Mouse (Mus musculus) neural tube, embryonic 15.5 days (tissue): ENCODE data around the gene Pde8a. TPM values are rescaled to one million over a fixed set of nuclear protein-coding genes. Genes with fewer than 3 reads are reported as not detected.

ENCODE experiments used
- ATAC-seq: fragments of 200-750 bp; cut with Nextera tagmentation; 2 replicates; pipeline ENCODE4 v1.8.0; 2017; ENCODE audit warnings: mild to moderate bottlenecking, moderate TSS enrichment, moderate library complexity; ENCODE audit not compliant: low FRiP score
- H3K27ac ChIP-seq: fragments of 300-500 bp; sonication (generic); replicated peaks from 2 replicates; pipeline ENCODE4 v1.5.1; 2015; ENCODE audit warnings: mild to moderate bottlenecking, inconsistent platforms
- H3K27me3 ChIP-seq: fragments of 300-500 bp; sonication (generic); replicated peaks from 2 replicates; pipeline ENCODE4 v1.6.1; 2015; ENCODE audit warnings: inconsistent platforms
- H3K36me3 ChIP-seq: fragments of 300-500 bp; sonication (generic); 2 replicates; pipeline ENCODE4 v1.6.1; 2015; ENCODE audit warnings: inconsistent platforms
- H3K4me1 ChIP-seq: fragments of 300-500 bp; sonication (generic); 2 replicates; pipeline ENCODE4 v1.6.1; 2015; ENCODE audit warnings: inconsistent platforms
- H3K4me2 ChIP-seq: fragments of 300-500 bp; sonication (generic); 2 replicates; pipeline ENCODE4 v1.6.1; 2015; ENCODE audit warnings: inconsistent platforms, mild to moderate bottlenecking, moderate library complexity
- H3K4me3 ChIP-seq: fragments of 300-500 bp; sonication (generic); replicated peaks from 2 replicates; pipeline ENCODE4 v1.5.1; 2015; ENCODE audit warnings: mild to moderate bottlenecking, inconsistent platforms
- H3K9ac ChIP-seq: fragments of 300-500 bp; sonication (generic); replicated peaks from 2 replicates; pipeline ENCODE4 v1.6.1; 2015; ENCODE audit warnings: mild to moderate bottlenecking, inconsistent platforms
- H3K9me3 ChIP-seq: fragments of 300-500 bp; sonication (generic); replicated peaks from 2 replicates; pipeline ENCODE4 v1.6.1; 2016; ENCODE audit warnings: inconsistent platforms
- WGBS: fragments of 180-500 bp; shearing (Covaris S2); methylation state at CpG from one replicate; pipeline ENCODE4 v1.1.7; 2015; ENCODE audit warnings: mixed read lengths; 5-methylcytosine and 5-hydroxymethylcytosine counted together
- polyA plus RNA-seq: library from polyadenylated mRNA; unstranded; fragments of >200 nt; fragmentation: Nextera tagmentation; extraction: Ambion mirVana; gene quantifications from 2 replicates; pipeline ENCODE4 v1.2.1, GENCODE M21; 2015

The Pde8a gene
- polyA plus RNA-seq, 1 experiment from 2014 or later = 2.5 TPM

- no peak for ATAC-seq
- Histone ChIP-seq H3K27ac (no peak overlapping the region), H3K36me3 (no peaks in the 10 kb centered on the region), H3K9ac (no peak overlapping the region), H3K4me3 (no peak overlapping the region), H3K9me3 (no peaks in the 10 kb centered on the region), H3K4me1 (no peaks in the 10 kb centered on the region), H3K4me2 (no peak overlapping the region), H3K27me3 (no peaks in the 10 kb centered on the region)
- 68% methylated on average over 8 of the region's 8 CpGs for WGBS
Observed at GRCm38 (mm10) chr7:81286946-81287345, 73.5 kb downstream of the Pde8a start.

GRCm38 (mm10) chr7:81295169-81295568 is 81.8 kb downstream of the Pde8a start:
- Histone ChIP-seq H3K27me3 (no peaks in the 10 kb centered on the region), H3K36me3 (no peaks in the 10 kb centered on the region), H3K4me2 (no peak overlapping the region), H3K4me1 (no peaks in the 10 kb centered on the region), H3K9me3 (no peaks in the 10 kb centered on the region), H3K27ac (no peak overlapping the region), H3K9ac (no peak overlapping the region), H3K4me3 (no peak overlapping the region)
- 91% methylated on average over 2 of the region's 2 CpGs for WGBS
- ATAC-seq = no peak

- Histone ChIP-seq H3K27me3 (no peaks in the 10 kb centered on the region), H3K9me3 (no peaks in the 10 kb centered on the region), H3K36me3 (no peaks in the 10 kb centered on the region), H3K4me1 (0 out of 2 replicates have a peak, but pooled peaks cover 7% of the 10 kb centered on the region), H3K4me2 (no peak overlapping the region), H3K9ac (no peak overlapping the region), H3K4me3 (no peak overlapping the region), H3K27ac (no peak overlapping the region)
- WGBS = 41% methylated on average over 6 of the region's 6 CpGs
- no peak for ATAC-seq
Observed at GRCm38 (mm10) chr7:81298206-81298605, 84.8 kb downstream of the Pde8a start.

GRCm38 (mm10) chr7:81301323-81301722 is 87.9 kb downstream of the Pde8a start:
- H3K4me1 ChIP-seq = 0 out of 2 replicates have a peak, but pooled peaks cover 7% of the 10 kb centered on the region
- 46% methylated on average over 7 of the region's 7 CpGs for WGBS
- no peak overlapping the region for H3K4me3 ChIP-seq
- no peak overlapping the region for H3K9ac ChIP-seq
- ATAC-seq = no peak
- no peaks in the 10 kb centered on the region for H3K9me3 ChIP-seq
- no peak overlapping the region for H3K27ac ChIP-seq
- no peaks in the 10 kb centered on the region for H3K36me3 ChIP-seq
- no peak overlapping the region for H3K4me2 ChIP-seq
- H3K27me3 ChIP-seq = no peaks in the 10 kb centered on the region

GRCm38 (mm10) chr7:81303682-81304081 is 90.3 kb downstream of the Pde8a start:
- Histone ChIP-seq H3K27ac (no peak overlapping the region), H3K9ac (no peak overlapping the region), H3K27me3 (no peaks in the 10 kb centered on the region), H3K4me3 (no peak overlapping the region), H3K4me2 (no peak overlapping the region), H3K9me3 (no peaks in the 10 kb centered on the region), H3K36me3 (no peaks in the 10 kb centered on the region), H3K4me1 (0 out of 2 replicates have a peak, but pooled peaks cover 7% of the 10 kb centered on the region)
- ATAC-seq = no peak
- WGBS = 98% methylated on average over 2 of the region's 2 CpGs

GRCm38 (mm10) chr7:81304100-81304499 is 90.7 kb downstream of the Pde8a start:
- WGBS = 80% methylated on average over 5 of the region's 5 CpGs
- H3K27me3 ChIP-seq = no peaks in the 10 kb centered on the region

GRCm38 (mm10) chr7:81304675-81305074 is 91.3 kb downstream of the Pde8a start:
- Histone ChIP-seq H3K27me3 (no peaks in the 10 kb centered on the region), H3K9ac (no peak overlapping the region), H3K4me3 (no peak overlapping the region), H3K4me2 (no peak overlapping the region), H3K9me3 (no peaks in the 10 kb centered on the region), H3K4me1 (0 out of 2 replicates have a peak, but pooled peaks cover 7% of the 10 kb centered on the region), H3K36me3 (no peaks in the 10 kb centered on the region), H3K27ac (no peak overlapping the region)
- no peak for ATAC-seq
- 82% methylated on average over 5 of the region's 5 CpGs for WGBS

More at GRCm38 (mm10) chr7:81304100-81304499, 90.7 kb downstream of the Pde8a start:
- no peak overlapping the region for H3K9ac ChIP-seq
- no peak for ATAC-seq
- no peak overlapping the region for H3K4me2 ChIP-seq
- H3K36me3 ChIP-seq = no peaks in the 10 kb centered on the region
- no peaks in the 10 kb centered on the region for H3K9me3 ChIP-seq
- no peak overlapping the region for H3K4me3 ChIP-seq
- H3K4me1 ChIP-seq = 0 out of 2 replicates have a peak, but pooled peaks cover 7% of the 10 kb centered on the region
- H3K27ac ChIP-seq = no peak overlapping the region

GRCm38 (mm10) chr7:81307735-81308134 is 94.3 kb downstream of the Pde8a start:
- H3K4me2 ChIP-seq = no peak overlapping the region
- H3K9me3 ChIP-seq = no peaks in the 10 kb centered on the region
- no peak overlapping the region for H3K27ac ChIP-seq
- H3K4me3 ChIP-seq = no peak overlapping the region
- H3K9ac ChIP-seq = no peak overlapping the region
- no peaks in the 10 kb centered on the region for H3K4me1 ChIP-seq
- WGBS = 59% methylated on average over 8 of the region's 8 CpGs
- no peaks in the 10 kb centered on the region for H3K36me3 ChIP-seq
- no peak for ATAC-seq
- no peaks in the 10 kb centered on the region for H3K27me3 ChIP-seq

GRCm38 (mm10) chr7:81309247-81309646 is 95.9 kb downstream of the Pde8a start:
- no peak overlapping the region for H3K4me2 ChIP-seq
- H3K4me3 ChIP-seq = no peak overlapping the region
- no peak for ATAC-seq
- H3K9me3 ChIP-seq = no peaks in the 10 kb centered on the region
- no peaks in the 10 kb centered on the region for H3K4me1 ChIP-seq
- H3K27me3 ChIP-seq = no peaks in the 10 kb centered on the region
- no peaks in the 10 kb centered on the region for H3K36me3 ChIP-seq
- no peak overlapping the region for H3K9ac ChIP-seq
- no peak overlapping the region for H3K27ac ChIP-seq
- WGBS = 97% methylated on average over 6 of the region's 6 CpGs

- Histone ChIP-seq H3K4me2 (no peak overlapping the region), H3K9me3 (no peaks in the 10 kb centered on the region), H3K4me1 (no peaks in the 10 kb centered on the region), H3K4me3 (no peak overlapping the region), H3K27me3 (no peaks in the 10 kb centered on the region), H3K9ac (no peak overlapping the region), H3K36me3 (no peaks in the 10 kb centered on the region), H3K27ac (no peak overlapping the region)
- WGBS = 91% methylated on average over 1 of the region's 1 CpGs
- ATAC-seq = no peak
Observed at GRCm38 (mm10) chr7:81311130-81311529, 97.7 kb downstream of the Pde8a start.

GRCm38 (mm10) chr7:81311581-81311980 is 98.2 kb downstream of the Pde8a start:
- Histone ChIP-seq H3K4me1 (no peaks in the 10 kb centered on the region), H3K27me3 (no peaks in the 10 kb centered on the region), H3K9ac (no peak overlapping the region), H3K4me3 (no peak overlapping the region), H3K4me2 (no peak overlapping the region), H3K9me3 (no peaks in the 10 kb centered on the region), H3K36me3 (no peaks in the 10 kb centered on the region), H3K27ac (no peak overlapping the region)
- ATAC-seq = no peak

GRCm38 (mm10) chr7:81315583-81315982 is 102.2 kb downstream of the Pde8a start:
- no peaks in the 10 kb centered on the region for H3K4me1 ChIP-seq
- 78% methylated on average over 8 of the region's 8 CpGs for WGBS
- no peak overlapping the region for H3K27ac ChIP-seq

GRCm38 (mm10) chr7:81319749-81320148 is 106.4 kb downstream of the Pde8a start:
- Histone ChIP-seq H3K4me2 (no peak overlapping the region), H3K4me1 (no peaks in the 10 kb centered on the region), H3K9me3 (no peaks in the 10 kb centered on the region), H3K9ac (no peak overlapping the region), H3K4me3 (no peak overlapping the region), H3K36me3 (no peaks in the 10 kb centered on the region), H3K27ac (no peak overlapping the region), H3K27me3 (no peaks in the 10 kb centered on the region)
- WGBS = 93% methylated on average over 6 of the region's 6 CpGs
- ATAC-seq = no peak

More at GRCm38 (mm10) chr7:81315583-81315982, 102.2 kb downstream of the Pde8a start:
- H3K4me2 ChIP-seq = no peak overlapping the region
- H3K27me3 ChIP-seq = no peaks in the 10 kb centered on the region
- ATAC-seq = no peak
- no peaks in the 10 kb centered on the region for H3K36me3 ChIP-seq
- no peaks in the 10 kb centered on the region for H3K9me3 ChIP-seq
- no peak overlapping the region for H3K4me3 ChIP-seq
- H3K9ac ChIP-seq = no peak overlapping the region
